Mouse (Mus musculus): ENCODE measurements around the gene Mboat2.

Mboat2 gene

DNA sequence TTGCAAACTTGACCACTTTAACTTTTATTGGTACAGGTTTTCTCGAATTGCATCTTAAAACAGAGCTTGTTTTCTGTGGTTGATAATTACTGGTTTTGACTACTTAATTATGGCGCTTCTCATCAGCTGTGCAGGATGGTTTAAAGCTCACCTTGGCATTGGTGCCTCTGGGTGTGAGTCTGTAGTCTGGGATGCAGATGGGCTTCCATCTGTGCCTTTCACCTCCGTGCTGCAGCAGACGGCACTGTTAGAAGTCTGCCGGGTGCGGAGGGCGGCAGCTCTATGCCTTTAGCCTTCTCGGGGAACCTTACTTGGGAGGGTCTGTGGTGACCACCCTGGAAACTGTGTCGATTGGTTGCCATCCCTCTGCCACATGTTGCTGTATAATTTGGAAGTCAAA, 29.8 kb downstream of the Mboat2 start:
- no peak for ATAC-seq (ENCODE audit: low TSS enrichment)

DNA sequence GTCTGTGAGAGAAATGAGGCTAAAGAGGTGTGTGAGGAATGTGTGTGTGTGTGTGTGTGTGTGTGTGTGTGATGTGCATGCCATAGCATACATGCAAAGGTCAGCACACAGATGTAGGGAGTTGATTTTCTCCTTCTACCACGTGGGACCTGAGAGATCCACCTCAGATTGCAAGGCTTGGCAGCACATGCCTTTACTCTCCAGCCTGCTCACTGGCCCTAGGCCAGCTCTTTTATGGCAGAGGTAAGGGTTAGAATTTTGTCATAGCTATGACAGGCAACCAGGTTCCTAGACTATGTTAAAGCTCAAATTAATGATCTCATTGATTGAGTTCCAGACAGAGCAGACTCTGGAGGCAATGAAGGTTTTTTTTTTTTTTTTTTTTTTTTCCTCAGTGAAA, 33.1 kb downstream of the Mboat2 start:
- ATAC-seq (ENCODE audit: low TSS enrichment), result no peak

DNA sequence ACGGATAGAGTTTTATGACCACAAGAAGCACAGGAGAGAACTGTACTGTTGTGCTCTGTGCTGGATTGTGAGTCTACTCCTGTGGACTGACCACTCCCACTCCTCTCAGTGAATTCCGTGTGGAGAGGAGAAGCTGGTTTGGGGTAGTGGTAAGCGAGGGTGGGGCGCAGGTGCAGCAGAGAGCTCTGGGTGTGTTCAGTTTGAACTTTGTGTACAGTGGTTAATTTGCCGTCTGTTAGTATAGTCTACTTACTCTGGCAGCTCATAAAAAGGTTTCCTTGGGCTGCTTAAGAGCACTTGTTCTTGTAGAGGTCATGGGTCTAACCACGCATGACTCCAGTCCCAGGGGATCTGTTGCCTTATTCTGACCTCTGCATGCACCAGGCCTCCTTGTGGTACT, 36.0 kb downstream of the Mboat2 start:
- no peak for ATAC-seq (ENCODE audit: low TSS enrichment)

DNA sequence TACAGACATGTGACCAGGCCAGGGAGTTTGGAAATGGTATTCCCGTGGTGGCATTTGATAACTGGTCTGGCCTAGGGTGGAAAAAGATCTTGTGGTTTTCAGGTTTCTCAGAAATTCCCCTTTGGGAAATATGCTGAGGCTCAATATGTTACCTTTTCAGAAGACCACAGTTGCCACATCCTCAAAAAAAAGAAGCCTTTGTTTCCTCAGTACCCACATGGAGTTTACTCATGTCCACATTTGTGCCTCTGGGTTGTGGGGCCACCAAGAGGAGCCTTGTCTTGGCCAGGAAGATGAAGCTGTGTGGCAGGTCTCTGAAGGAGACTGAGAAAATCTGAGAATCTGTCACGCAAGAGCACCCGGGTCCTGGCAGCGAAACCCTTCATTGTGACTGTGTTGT, 38.0 kb downstream of the Mboat2 start:
- ATAC-seq (ENCODE audit: low TSS enrichment), result no peak

DNA sequence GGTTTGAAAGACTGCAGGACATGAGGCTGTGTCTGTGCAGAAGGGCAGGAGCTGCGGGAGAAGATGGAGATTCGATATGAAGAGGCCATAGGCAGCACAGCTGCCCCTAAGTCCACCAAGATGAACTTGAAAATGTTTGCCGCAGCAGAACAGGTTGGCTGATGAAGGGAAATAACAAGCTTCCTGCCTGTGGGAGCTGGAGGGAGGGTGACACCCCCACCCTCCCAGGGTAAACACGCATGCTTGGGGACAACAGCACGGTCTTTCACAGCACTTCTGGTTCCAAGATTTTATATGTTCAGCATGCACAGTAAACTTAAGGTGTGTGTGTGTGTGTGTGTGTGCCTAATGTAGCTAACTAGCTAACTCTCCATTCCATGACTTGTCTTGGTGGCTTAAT, 38.6 kb downstream of the Mboat2 start:
- ATAC-seq (ENCODE audit: low TSS enrichment), result no peak

DNA sequence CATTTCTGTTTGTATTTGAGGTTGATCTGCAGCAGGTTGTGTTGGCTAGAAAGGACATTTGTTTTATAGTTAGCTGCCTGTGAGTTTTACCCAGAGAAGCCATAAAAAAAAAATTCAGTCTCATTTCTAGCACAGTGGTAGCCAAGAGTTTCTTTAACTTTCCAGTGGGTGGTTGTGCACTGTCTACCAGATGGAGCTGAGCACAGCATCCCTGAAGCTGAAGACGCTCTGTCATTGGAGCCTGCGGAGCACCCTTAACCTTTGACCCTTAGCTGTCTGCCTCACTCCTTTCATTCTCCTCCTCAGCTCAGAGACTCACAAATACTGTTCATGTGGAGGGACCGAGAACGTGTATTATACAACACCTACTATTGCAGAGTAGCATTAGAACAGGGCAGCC, 40.2 kb downstream of the Mboat2 start:
- peak; percentile 70 for ATAC-seq (ENCODE audit: low TSS enrichment)

DNA sequence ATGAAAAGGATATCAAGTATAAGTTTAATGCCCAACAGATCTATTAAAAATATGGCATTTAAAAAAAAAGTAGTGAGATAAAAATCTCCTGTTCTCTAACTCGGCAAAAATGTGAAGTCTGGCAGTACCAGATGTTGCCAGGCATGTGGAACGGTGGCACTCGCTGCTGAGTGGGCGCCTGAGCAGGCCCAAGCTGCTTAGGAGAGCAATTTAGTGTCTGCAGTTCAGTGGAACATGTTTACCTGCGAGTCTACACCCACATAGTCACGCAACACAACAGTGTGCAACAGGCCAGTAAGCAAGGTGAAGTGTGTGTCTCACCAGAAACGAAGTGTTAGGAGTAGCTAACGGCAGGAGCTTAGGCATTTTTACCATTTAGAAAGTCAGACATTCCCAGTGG, 41.6 kb downstream of the Mboat2 start:
- ATAC-seq (ENCODE audit: low TSS enrichment), result peak; percentile 45

DNA sequence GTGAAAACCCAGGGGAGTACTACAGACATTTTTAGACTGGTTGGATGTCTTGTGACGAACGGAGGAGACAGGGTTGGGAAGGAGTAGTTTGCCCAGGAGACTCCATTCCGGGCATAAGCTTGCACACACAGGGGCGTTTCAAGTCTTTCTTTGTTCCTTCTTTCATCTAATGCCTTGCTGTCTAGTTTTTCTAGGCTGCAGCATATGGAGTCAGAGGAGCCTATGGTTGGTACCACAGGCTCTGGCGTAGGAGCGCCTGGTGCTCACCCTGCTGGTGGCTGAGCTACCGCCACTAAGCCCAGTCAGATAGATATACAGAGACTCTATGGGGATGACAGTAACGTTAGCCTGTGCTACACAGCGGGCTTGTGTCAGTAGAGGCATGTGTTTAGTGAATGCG, 42.0 kb downstream of the Mboat2 start:
- peak; percentile 83 for ATAC-seq (ENCODE audit: low TSS enrichment)

DNA sequence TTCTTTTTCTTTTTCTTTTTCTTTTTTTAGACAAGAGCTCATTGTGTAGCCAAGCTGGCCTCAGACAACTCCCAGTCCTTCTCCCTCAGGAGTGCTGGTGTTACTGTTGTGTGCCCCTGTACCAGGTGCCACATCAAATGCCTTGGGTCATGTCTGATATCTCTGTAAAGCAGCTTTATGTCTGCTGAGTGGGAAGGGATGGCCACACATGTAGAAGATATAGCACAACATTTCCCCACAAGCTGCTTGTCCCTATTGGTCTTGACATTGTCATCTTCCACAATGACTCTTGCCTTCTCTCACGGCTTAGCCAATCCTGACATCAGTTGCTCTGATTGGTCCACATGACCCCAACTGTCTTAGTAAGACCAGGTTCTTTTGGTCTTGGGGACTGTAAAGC, 45.2 kb downstream of the Mboat2 start:
- no peak for ATAC-seq (ENCODE audit: low TSS enrichment)

DNA sequence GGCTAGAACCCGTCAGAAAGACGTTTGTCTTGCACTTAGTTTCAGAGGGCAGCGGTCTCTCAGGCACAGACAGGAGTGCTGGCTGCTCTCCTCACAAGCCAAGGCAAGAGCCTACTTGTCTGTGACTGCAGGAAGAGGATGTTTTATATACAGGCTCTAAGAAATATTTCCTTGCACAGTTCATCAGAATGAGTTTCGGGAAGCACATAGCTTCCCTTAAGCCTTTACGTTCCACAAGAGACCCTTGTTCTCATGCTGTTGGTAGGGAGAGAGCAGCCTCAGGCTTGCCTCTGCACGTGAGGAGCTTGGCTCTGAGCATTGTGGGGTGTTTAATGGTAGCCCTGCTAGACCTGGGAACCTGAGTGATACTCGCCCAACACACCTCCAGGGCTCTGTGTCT, 46.6 kb downstream of the Mboat2 start:
- no peak for ATAC-seq (ENCODE audit: low TSS enrichment)

DNA sequence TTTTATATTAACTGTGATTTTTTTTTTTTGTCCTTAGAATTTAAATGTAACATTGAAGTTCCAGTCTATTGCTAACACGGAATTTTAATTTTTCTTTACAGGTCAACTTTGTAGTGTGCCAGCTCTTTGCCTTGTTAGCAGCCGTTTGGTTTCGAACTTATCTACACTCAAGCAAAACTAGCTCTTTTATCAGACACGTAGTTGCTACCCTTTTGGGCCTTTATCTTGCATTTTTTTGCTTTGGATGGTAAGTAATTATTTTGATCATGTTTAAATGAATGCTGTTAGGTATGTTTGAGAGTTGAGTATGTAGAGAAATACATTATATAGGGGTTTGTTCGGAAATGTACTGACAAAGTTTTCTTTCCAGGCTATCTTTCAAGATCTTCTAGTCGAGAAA, 47.4 kb downstream of the Mboat2 start:
- ATAC-seq (ENCODE audit: low TSS enrichment), result no peak

DNA sequence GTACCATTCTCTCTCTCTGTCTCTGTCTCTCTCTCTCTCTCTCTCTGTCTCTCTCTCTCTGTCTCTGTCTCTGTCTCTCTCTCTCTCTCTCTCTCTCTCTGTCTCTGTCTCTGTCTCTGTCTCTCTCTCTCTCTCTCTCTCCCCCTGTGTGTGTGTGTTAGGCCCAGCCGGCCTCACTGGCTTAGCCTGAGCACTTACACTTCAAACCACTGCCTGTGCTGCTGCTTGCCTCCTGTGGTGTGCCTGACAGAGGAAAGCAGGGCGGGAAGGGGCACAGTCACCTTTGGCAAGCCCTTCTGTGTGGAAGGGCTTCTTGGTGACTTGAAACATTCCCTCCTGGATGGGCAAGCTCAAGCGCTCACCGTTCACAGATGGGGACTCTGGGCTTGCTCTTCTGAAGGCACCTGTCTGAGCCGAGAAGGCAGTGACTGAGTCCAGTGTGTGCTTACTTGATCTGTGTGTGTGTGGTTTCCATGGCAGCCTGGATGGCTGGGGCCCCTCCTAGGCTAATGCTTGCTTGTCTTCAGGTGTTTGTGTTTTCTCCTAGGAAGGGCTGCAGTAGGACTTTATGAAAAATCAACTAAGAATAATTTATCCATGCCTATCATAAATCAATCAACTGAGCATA, 48.2 kb downstream of the Mboat2 start:
- no peak for ATAC-seq (ENCODE audit: low TSS enrichment)

DNA sequence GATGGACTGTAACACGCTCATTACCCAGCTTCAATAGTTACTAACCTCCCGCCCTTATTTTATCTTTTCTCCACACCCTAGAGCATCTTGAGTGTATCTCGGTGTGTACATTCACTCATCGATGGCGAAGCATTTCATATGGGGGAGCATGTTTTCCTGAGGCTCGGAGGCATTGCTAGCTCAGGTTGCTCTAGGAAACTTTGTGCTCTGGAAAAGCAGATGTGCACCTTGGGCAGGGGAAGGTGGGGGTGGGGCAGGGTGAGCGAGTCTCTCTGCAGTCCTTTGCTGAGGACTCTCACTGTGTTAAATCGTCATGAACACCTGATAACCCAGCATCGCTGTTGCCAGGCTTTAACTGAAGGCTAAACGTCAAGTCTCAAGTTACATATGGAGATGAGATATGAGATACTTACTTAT, 48.9 kb downstream of the Mboat2 start:
- no peak for ATAC-seq (ENCODE audit: low TSS enrichment)

DNA sequence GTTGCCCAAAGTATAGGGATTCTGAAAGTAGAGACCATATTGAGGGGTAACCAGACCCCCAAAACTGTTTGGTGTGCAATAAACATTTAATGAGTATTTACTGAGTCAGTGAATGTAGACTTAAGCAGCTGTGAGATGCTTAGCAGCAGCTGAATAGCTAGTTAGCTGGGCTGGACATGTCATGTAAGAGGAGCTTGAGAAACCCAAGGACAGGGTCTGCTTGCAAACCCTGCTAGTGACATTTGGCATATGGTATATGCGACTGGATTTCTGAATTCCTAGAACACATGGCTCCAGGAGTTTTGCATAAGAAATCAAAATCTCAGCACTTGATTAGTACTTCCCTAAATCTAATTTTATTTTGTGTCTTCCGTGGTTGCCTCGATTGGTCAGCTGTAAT, 52.6 kb downstream of the Mboat2 start:
- ATAC-seq (ENCODE audit: low TSS enrichment), result no peak

DNA sequence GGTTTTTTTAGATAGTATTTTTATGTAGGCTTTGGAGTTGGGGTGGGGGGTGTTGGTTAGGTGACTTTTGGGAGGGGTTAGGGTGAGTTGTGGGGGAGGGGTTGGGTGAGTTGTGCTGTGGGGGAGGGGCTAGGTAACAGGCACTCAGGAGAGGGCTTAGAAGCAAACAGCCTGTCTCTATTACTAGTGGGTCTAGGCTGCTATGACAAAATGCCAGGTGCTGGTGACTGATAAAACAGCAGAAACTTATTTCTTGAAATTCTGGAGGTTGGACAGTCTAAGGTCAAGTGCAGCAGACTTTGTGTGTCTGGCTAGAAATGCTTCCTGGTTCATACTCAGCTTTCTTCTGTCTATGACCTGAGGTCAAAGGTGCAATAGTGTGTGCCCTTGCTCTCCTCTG, 56.1 kb downstream of the Mboat2 start:
- no peak for ATAC-seq (ENCODE audit: low TSS enrichment)

DNA sequence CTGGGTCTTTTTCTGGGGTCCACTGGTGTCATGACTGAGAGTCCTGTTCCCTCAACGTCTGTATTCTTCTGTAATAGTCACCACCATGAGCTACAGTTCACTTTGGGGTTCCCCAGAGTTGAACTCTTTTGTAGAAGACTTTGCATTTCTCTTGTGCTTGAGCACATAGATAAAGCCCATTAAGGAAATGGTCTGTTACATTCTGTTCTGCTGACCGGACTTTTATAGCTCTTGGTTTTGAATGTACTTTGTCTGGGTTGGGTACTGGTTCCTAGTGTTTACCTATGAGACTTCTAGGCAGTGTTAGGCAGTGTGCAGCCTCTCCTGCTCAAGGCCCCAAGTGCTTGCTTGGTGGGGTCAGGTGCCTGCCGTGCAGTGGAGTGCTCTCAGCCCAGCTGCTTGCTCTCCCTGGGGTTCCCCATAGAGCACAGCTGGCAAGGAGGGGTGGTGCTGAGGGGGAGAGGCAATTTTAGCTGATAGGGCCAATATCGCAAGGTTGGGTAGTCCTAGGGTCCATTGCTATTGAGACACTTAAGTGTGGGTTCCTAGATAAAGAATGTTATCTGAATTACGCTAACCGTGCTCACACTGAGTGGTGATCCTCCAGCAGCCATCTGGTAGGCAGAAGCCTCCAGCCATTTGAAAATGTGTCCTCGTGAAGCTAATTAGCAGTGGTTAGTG, 58.8 kb downstream of the Mboat2 start:
- no peak for ATAC-seq (ENCODE audit: low TSS enrichment)

DNA sequence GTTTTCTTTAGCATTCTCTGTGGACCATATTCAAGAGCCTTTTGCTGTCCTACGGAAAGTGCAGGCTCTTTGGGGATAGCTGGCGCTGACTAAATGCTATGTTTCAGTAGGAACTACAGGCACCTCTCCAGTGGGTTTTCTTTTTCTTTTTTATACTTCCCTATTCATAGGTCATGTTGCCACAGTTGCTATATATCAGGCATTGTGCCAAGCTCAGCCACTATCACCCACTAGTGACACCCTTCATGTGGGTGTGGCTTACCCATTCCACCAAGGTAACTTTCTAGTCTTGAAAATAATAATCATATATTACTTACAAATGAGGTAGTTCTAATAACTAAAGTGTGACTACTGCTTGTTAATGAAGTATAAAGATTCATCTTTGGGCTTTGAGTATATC, 59.5 kb downstream of the Mboat2 start:
- ATAC-seq (ENCODE audit: low TSS enrichment), result no peak

DNA sequence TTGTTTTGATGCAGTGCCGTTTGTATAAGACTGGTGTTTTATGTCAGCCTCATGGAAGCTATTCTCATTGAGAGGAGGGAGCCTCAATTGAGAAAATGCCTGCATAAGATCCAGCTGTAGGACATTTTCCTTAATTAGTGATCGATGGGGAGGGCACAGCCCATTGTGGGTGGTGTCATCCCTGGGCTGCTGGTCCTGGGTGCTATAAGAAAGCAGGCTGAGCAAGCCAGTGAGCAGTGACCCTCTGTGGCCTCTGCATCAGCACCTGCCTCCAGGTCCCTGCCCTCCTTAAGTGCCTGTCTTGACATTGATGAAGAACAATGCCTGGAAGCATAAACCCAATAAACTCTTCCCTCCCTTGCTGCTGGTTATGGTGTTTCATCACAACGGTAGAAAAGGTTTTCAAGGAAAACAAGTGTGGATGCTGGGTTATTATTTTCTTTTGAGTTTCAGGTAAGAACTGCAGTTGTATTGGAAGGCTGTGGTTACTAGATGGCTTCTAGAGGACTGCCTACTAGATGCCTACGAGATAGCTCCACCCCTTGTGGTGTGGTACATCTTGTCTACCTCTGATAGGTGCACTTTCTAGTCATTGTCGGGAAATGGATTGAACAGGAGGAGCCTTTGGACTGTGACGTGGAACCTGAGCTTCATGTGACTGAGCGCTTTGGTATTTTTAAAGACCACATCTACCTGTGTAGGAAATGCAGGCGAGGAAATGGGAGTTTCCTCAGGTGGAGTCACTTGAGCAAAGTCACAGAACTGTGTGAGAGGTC, 60.2 kb downstream of the Mboat2 start:
- no peak for ATAC-seq (ENCODE audit: low TSS enrichment)

DNA sequence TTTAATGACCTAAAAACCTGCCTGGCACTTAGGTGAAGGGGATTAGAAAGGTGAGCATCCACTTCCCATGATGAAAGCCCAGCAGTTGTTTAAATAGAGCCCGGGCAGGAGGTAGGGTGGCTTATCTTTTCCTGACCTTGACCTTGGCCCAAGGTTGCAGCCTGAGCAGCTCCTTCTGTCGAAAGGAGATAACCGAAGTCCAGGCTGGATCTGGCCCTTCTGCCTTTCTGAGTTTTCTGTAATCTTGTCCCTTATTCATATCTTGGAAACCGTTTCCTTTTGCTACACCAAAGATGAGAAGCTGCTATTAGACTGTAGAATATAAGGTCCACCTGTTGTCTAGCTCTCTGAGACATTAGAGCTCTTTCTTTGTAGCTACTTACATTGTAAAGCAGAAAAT, 61.9 kb downstream of the Mboat2 start:
- ATAC-seq (ENCODE audit: low TSS enrichment), result no peak

DNA sequence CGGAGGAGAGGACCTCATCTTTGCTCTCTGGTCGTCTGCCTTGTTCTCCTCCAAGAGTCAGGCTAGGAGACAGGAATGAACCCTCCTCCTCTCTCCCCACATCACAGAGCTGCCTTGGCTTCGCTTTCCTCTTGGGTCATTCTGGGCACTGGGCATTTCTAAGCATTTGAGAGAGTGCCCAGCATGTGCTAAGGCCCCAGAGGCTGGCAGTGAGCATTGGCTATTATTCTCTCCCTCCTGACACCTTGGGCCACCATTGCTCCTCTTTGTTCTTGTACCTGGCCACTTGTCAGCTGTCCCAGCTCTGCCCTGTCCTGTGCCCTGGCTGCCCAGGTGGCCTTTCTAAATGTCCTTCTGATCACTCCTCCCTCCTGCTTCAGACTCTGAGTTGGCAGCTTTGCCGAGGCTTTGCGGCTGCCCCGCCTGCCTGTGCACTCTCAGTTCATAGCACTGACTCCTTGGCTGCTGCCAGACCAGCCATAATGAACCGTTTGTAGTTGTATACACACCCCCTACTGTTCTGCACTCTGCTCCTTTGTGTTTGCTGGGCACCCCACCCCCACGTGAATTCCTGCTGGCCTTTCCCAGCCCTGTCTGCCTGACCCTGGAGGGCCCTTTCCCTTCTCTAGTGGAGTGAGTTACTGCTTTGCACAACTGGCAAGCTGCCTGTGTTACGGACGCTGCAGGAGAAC, 63.2 kb downstream of the Mboat2 start:
- ATAC-seq (ENCODE audit: low TSS enrichment), result peak; percentile 87

DNA sequence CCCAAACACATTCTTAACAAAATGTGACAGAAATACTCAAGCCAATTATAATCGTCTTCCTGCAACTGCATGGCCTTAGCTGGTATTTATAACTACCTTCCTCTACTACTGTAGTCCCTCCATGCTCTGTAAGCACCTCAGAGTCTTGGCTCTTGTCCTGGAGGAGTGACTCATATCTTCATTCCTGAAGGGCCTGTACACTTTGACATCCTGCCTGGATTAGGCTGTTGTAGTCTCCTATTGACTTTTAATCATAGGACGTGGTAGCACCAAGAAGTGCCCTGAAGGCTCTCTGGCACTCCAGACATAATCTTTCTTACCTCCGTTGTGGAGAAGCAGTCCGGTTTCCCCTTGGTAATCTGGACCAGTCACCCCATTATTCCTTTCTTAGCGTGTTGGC, 64.7 kb downstream of the Mboat2 start:
- no peak for ATAC-seq (ENCODE audit: low TSS enrichment)

DNA sequence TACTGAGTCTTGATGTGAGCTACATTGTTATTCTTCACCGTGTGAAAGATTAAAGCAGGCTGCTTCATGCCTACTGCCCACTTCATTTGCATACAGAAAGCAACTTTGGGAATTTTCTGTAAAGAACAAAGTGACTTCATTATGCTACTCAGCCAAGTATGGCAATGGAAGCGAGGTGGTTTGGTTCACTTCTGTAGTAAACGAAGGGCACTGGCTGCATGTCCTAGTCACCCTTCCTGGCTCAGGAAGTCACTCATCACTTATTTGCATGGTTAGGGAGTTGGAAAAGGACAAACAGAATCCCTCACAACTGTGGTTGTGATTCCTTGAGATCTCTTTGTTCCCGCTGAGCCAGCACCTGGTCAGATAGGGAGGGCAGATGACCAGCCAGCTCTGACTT, 66.7 kb downstream of the Mboat2 start:
- no peak for ATAC-seq (ENCODE audit: low TSS enrichment)

DNA sequence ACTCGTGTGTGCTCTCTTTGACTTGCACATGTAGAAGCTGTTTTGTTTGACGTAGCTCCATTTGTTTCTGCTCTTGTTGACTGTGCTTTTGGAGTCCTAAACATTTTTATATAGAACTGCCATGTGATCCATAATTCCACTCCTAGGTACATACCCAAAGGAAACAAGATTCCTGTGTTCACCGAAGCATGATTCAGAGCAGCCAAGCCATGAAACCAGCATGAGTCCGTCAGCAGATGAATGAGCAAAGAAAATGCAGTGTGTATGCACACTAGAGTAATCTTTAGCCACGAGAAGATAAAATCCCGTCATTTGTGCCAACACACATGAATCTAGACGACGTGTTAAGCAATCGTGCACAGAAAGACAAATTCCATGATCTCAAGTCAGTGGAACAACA, 67.5 kb downstream of the Mboat2 start:
- ATAC-seq (ENCODE audit: low TSS enrichment), result no peak

Measured in frontal cortex, adult (tissue).